8 mouse cellular contexts compared by ENCODE assay signal in the genomic region with DNA sequence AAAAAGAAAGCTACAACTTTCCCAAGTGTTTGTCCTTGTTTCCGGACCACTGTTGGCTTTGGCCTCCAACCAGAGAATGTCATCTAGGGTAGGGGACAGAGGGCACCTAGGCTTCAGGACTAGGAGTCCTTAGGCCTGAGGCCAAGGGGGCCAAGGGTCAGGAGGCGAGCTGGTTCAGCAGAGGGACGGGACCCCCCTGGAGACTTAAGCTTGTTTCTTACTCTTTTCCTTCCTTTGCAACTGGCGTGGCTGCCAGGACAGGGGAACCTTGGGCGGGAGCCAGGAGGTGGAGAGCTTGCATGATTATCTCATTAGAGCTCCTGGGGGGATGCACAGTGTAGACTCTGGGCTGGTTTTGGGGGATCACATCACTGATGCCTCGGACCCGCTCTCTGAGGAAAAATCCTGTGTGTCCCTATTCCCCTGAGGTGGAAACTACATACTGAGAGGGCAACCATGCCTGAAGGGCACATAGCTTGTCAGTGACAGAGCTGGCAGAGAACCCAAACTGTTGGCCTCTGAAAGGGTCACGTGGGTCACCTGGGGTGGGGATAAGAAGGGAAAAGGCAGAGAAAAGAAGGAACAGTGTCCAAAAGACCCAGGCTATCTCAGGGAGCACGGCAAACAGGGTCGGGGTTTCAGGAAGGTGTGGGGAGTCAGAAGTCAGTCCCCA. TPM values are rescaled to one million over a fixed set of nuclear protein-coding genes. Genes with fewer than 3 reads are reported as not detected.
A peak's percentile ranks its signal among the peaks of the same experiment; 100 is the strongest.
DNase-seq lines count a peak whose midpoint lies in the region; ATAC-seq lines count a peak whose summit lies in the region.

No protein-coding gene starts in this region.

- H3K27ac ChIP-seq in forebrain, embryonic 16.5 days (ENCODE audit: low read length) = no peak overlapping the region

- H3K9me3 ChIP-seq in forebrain, embryonic 16.5 days (ENCODE audit: control insufficient read depth, low read length) = no peaks in the 10 kb centered on the region

- H3K4me1 ChIP-seq in forebrain, embryonic 16.5 days (replicated peaks; ENCODE audit: control insufficient read depth, insufficient read depth, low read length) = peaks cover 5% of the 10 kb centered on the region

- DNase-seq in testis, postnatal 10 days (ENCODE audit: low spot score) = peak; percentile 72
- DNase-seq in testis, postnatal 14 days (ENCODE audit: low spot score) = no peak
- DNase-seq in kidney, adult 8-10 months = peak; percentile 94 to 96
- peak; percentile 32 for DNase-seq in ovary, postnatal 14 days (ENCODE audit: low spot score)
- no peak for DNase-seq in left cerebral cortex, adult 18-20 months (ENCODE audit: low spot score in 2 of 2)

- no peak overlapping the region for H3K9ac ChIP-seq in forebrain, embryonic 16.5 days (replicated peaks; ENCODE audit: low read depth, low read length)

- no peaks in the 10 kb centered on the region for H3K36me3 ChIP-seq in forebrain, embryonic 16.5 days (ENCODE audit: control insufficient read depth, insufficient read depth)

- H3K4me3 ChIP-seq in forebrain, embryonic 16.5 days (replicated peaks; ENCODE audit: low read length) = no peak overlapping the region

- no peak overlapping the region for H3K4me2 ChIP-seq in forebrain, embryonic 16.5 days (ENCODE audit: low read length)

- peak; percentile 50 for ATAC-seq in erythroid progenitor cell, adult 5-6 weeks (replicated peaks; ENCODE audit: low FRiP score, poor library complexity, severe bottlenecking)
- ATAC-seq in activated CD4-positive, CD25-positive, alpha-beta regulatory T cell, adult 4 months = no peak
- ATAC-seq in forebrain, embryonic 16.5 days = no peak

- H3K27me3 ChIP-seq in forebrain, embryonic 16.5 days (replicated peaks; ENCODE audit: control insufficient read depth, insufficient read depth, low read length) = peaks cover 3% of the 10 kb centered on the region; the same call in 1 of the 2 replicates

- 58% methylated on average over 9 of the region's 10 CpGs for WGBS in forebrain, embryonic 16.5 days

RNA-seq across cellular contexts. Expression of gene Gm10300, which starts 8.3 kb away (rescaled TPM):
- total RNA-seq in erythroid progenitor cell, adult 5-6 weeks (2015; ENCODE audit: low replicate concordance) = not detected in 2 replicates
- total RNA-seq in erythroid progenitor cell, adult 5-6 weeks (2017; ENCODE audit: low replicate concordance) = 0.64 and 1.4 TPM in 2 replicates
- not detected for polyA plus RNA-seq in activated CD4-positive, CD25-positive, alpha-beta regulatory T cell, adult 4 months (2017; shearing (Covaris generic))
- polyA plus RNA-seq in forebrain, embryonic 16.5 days (2015; fragmentation: Nextera tagmentation; extraction: Ambion mirVana) = not detected in 2 replicates
- not detected for total RNA-seq in left cerebral cortex, adult 18-20 months (2021)

RNA-seq across cellular contexts. Expression of gene Epb41, which starts 8.9 kb away (rescaled TPM):
- total RNA-seq in erythroid progenitor cell, adult 5-6 weeks (2015; ENCODE audit: low replicate concordance) = 679 and 755 TPM in 2 replicates
- total RNA-seq in erythroid progenitor cell, adult 5-6 weeks (2017; ENCODE audit: low replicate concordance) = 876 and 895 TPM in 2 replicates
- polyA plus RNA-seq in activated CD4-positive, CD25-positive, alpha-beta regulatory T cell, adult 4 months (2017; shearing (Covaris generic)) = 10 to 100 TPM; 26.9 to 27.1 TPM
- polyA plus RNA-seq in forebrain, embryonic 16.5 days (2015; fragmentation: Nextera tagmentation; extraction: Ambion mirVana) = 74.1 and 91.8 TPM in 2 replicates
- total RNA-seq in left cerebral cortex, adult 18-20 months (2021) = 10 to 100 TPM; 39.0 TPM

Comparison
In these comparisons a context has a peak if more than half of its experiments do, and no peak if none do; other contexts are left out.
1. DNase-seq: peak in testis, postnatal 10 days (single experiment), kidney, adult 8-10 months (2 of 2) and ovary, postnatal 14 days (single experiment); none in testis, postnatal 14 days (single experiment) and left cerebral cortex, adult 18-20 months (0 of 2).
2. RNA of gene Epb41, which starts 8.9 kb away (total RNA-seq): 679 to 895 TPM in erythroid progenitor cell, adult 5-6 weeks; 39.0 TPM in left cerebral cortex, adult 18-20 months; every median in the first group is over 10 times any median in the second.